Mouse (Mus musculus) liver, embryonic 14.5 days (tissue): ENCODE data around the gene Mamld1. TPM values are rescaled to one million over a fixed set of nuclear protein-coding genes. Genes with fewer than 3 reads are reported as not detected.

Source experiments
- ATAC-seq: fragments of 200-750 bp; cut with Nextera tagmentation; 2 replicates; pipeline ENCODE4 v1.8.0; 2017; ENCODE audit warnings: moderate number of reproducible peaks, mild to moderate bottlenecking, moderate library complexity; ENCODE audit not compliant: insufficient read depth
- DNase-seq, 3 experiments: peaks; one replicate each; pipeline ENCODE4 v3.0.0-alpha.2; 2012 to 2013; ENCODE audit warnings: low read depth in 3 of 3, low spot score in 3 of 3
- H3K27ac ChIP-seq: fragments of 300-500 bp; sonication (generic); 2 replicates; pipeline ENCODE4 v1.5.1; 2014; ENCODE audit warnings: moderate library complexity, mild to moderate bottlenecking, control low read depth, inconsistent platforms
- H3K27me3 ChIP-seq: fragments of 300-500 bp; sonication (generic); 2 replicates; pipeline ENCODE4 v1.6.1; 2014; ENCODE audit warnings: mild to moderate bottlenecking, low read length, moderate library complexity; ENCODE audit not compliant: control insufficient read depth, insufficient read depth
- H3K36me3 ChIP-seq: fragments of 300-500 bp; sonication (generic); replicated peaks from 2 replicates; pipeline ENCODE4 v1.6.1; 2014; ENCODE audit warnings: low read depth; ENCODE audit not compliant: control insufficient read depth, insufficient read depth
- H3K4me1 ChIP-seq, 2 experiments: fragments of 200-500 bp in 1 of 2; fragments of 300-500 bp in 1 of 2; sonication (generic) in 1 of 2; replicated peaks; 2 replicates each; pipeline ENCODE4 v1.6.1; 2012 to 2014; ENCODE audit warnings: antibody characterized with exemption in 1 of 2, inconsistent platforms in 1 of 2, low read length in 1 of 2; ENCODE audit not compliant: control insufficient read depth in 2 of 2, insufficient read depth in 2 of 2
- H3K4me2 ChIP-seq: fragments of 300-500 bp; sonication (generic); 2 replicates; pipeline ENCODE4 v1.6.1; 2014; ENCODE audit warnings: low read depth, mild to moderate bottlenecking, control low read depth, moderate library complexity
- H3K4me3 ChIP-seq, 2 experiments: fragments of 200-500 bp in 1 of 2; fragments of 300-500 bp in 1 of 2; sonication (generic) in 1 of 2; 2 replicates each; pipeline ENCODE4 v1.5.1; 2012 to 2014; ENCODE audit warnings: low read depth in 2 of 2, low read length in 2 of 2, mild to moderate bottlenecking in 2 of 2, control low read depth in 1 of 2, inconsistent platforms in 1 of 2, moderate library complexity in 1 of 2; ENCODE audit not compliant: insufficient read depth in 1 of 2
- H3K9ac ChIP-seq: fragments of 300-500 bp; sonication (generic); replicated peaks from 2 replicates; pipeline ENCODE4 v1.6.1; 2014; ENCODE audit warnings: mild to moderate bottlenecking, control low read depth, moderate library complexity
- H3K9me3 ChIP-seq: fragments of 300-500 bp; sonication (generic); 2 replicates; pipeline ENCODE4 v1.6.1; 2016; ENCODE audit warnings: low read length, mixed read lengths; ENCODE audit not compliant: control insufficient read depth
- CTCF ChIP-seq: IDR thresholded peaks from 2 replicates; pipeline ENCODE4 v1.5.1; 2016; ENCODE audit warnings: antibody characterized with exemption, low read depth, control low read depth
- EP300 ChIP-seq: IDR thresholded peaks from 2 replicates; pipeline ENCODE4 v1.6.1; 2016; ENCODE audit warnings: antibody characterized with exemption, low read depth
- WGBS: fragments of 180-500 bp; shearing (Covaris S2); extraction: QIAGEN DNeasy Blood & Tissue Kit; methylation state at CpG from one replicate; pipeline ENCODE4 v1.1.7; 2014; ENCODE audit not compliant: insufficient replicate concordance; 5-methylcytosine and 5-hydroxymethylcytosine counted together
- polyA plus RNA-seq, 2 experiments: library from polyadenylated mRNA; depleted of rRNA in 1 of 2; stranded (reverse) in 1 of 2; unstranded in 1 of 2; fragments of >200 nt; fragmentation: Nextera tagmentation in 1 of 2; extraction: Ambion mirVana in 1 of 2; gene quantifications; 2 replicates each; pipeline versions ENCODE4 v1.2.1 to v1.2.3; 2012 to 2014

Mamld1 gene
- polyA plus RNA-seq, 2 experiments = 0.19 to 0.20 TPM

DNA sequence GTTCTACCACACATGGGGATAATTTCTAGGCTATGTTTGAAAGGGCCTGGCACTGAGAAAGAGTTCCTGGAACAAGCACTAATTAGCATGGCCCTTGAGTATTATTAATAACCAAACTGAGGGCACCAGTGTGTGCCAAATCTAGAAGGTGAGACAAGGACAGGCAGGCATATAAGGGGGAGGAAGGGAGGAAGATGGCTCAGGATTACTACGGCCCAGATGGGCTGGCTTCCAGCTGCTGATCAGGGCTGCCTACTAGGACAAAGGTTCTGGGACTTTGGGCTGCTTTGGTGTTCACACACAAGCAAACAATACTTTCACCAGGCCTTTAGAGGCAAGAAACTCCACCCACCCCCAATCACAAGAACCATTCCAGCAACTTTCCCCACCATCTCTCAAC, 136.3 kb downstream of the Mamld1 start:
- Histone ChIP-seq H3K4me1 (no peaks in the 10 kb centered on the region), H3K36me3 (no peaks in the 10 kb centered on the region), H3K27ac (no peak overlapping the region), H3K9me3 (no peaks in the 10 kb centered on the region), H3K9ac (no peak overlapping the region), H3K27me3 (no peaks in the 10 kb centered on the region), H3K4me3 (no peak overlapping the region), H3K4me2 (no peak overlapping the region)
- WGBS = 53% methylated on average over 1 of the region's 1 CpGs
- DNase-seq (no peak), ATAC-seq (no peak)
- TF ChIP-seq EP300 = no peak
- no peak for TF ChIP-seq CTCF

DNA sequence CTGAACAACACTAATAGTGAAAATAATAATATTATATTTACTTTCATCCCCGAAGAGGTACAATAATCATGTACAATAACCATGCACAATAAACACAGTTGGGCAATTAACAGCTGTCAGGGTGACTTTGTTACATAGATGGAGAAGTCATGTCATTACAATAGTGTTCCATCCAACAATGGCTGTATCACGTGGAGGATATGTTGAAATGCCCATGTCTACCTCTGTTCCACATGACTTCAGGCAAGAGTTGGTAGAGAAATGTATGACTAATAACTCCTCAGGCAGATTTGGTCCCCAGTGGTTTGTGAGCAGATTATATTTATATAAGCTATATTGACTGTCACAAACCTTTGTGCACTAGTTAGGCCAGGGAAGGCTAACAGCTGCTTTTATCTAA, 154.7 kb downstream of the Mamld1 start:
- H3K27me3 ChIP-seq = no peaks in the 10 kb centered on the region; the same call in 1 of the 2 replicates
- ATAC-seq (no peak), DNase-seq (no peak)
- no peaks in the 10 kb centered on the region for H3K9me3 ChIP-seq
- TF ChIP-seq EP300 = no peak
- TF ChIP-seq CTCF = no peak
- no peak overlapping the region for H3K4me2 ChIP-seq
- H3K4me3 ChIP-seq = no peak overlapping the region
- no peaks in the 10 kb centered on the region for H3K4me1 ChIP-seq
- no peaks in the 10 kb centered on the region for H3K36me3 ChIP-seq
- H3K27ac ChIP-seq = no peak overlapping the region
- H3K9ac ChIP-seq = no peak overlapping the region
- WGBS = 44% methylated on average over 2 of the region's 2 CpGs

Other genes starting within 250 kb of the Mamld1 start
- 0.86 and 1.8 TPM in 2 replicates for gene Mtm1, start 160.5 kb downstream of the Mamld1 start, polyA plus RNA-seq (2012; rRNA removed)
- gene Mtm1, start 160.5 kb downstream of the Mamld1 start, polyA plus RNA-seq (2014; fragmentation: Nextera tagmentation; extraction: Ambion mirVana) = 3.2 and 3.6 TPM in 2 replicates